8 mouse cellular contexts compared by ENCODE assay signal in genomic region chr5:89883051-89883907, GRCm38 (mm10). TPM values are rescaled to one million over a fixed set of nuclear protein-coding genes. Genes with fewer than 3 reads are reported as not detected.
DNase-seq lines count a peak whose midpoint lies in the region; ATAC-seq and TF ChIP-seq lines count a peak whose summit lies in the region.

TSS of gene Adamts3 (minus strand) at chr5:89883334.

- no peaks in the 10 kb centered on the region for H3K36me3 ChIP-seq in embryonic facial prominence, embryonic 12.5 days
- H3K36me3 ChIP-seq in heart, adult 2 months (ENCODE audit: control insufficient read depth, insufficient read depth, low read length): no peaks in the 10 kb centered on the region
- peaks cover 4% of the 10 kb centered on the region; the same call in 1 of the 2 replicates for H3K36me3 ChIP-seq in limb, embryonic 12.5 days
- no peaks in the 10 kb centered on the region for H3K36me3 ChIP-seq in midbrain, embryonic 11.5 days (ENCODE audit: control insufficient read depth, insufficient read depth, low read length)

- TF ChIP-seq CTCF in heart, adult 2 months (IDR thresholded peaks at IDR 0.05): no peak

- WGBS in embryonic facial prominence, embryonic 12.5 days: 1% methylated on average over 71 of the region's 78 CpGs
- WGBS in heart, adult 2 months: 3% methylated on average over 77 of the region's 78 CpGs
- WGBS in limb, embryonic 12.5 days: under 1% methylated on average over 63 of the region's 78 CpGs
- under 1% methylated on average over 56 of the region's 78 CpGs for WGBS in midbrain, embryonic 11.5 days

- no peaks in the 10 kb centered on the region for H3K27me3 ChIP-seq in embryonic facial prominence, embryonic 12.5 days
- H3K27me3 ChIP-seq in heart, adult 2 months (ENCODE audit: control insufficient read depth, insufficient read depth, low read length): no peaks in the 10 kb centered on the region
- no peaks in the 10 kb centered on the region for H3K27me3 ChIP-seq in limb, embryonic 12.5 days
- H3K27me3 ChIP-seq in midbrain, embryonic 11.5 days (ENCODE audit: control insufficient read depth, insufficient read depth, low read length): peaks cover 2% of the 10 kb centered on the region; the same call in 1 of the 2 replicates

- peak within 1 kb of the TSS; percentile 73 for H3K4me3 ChIP-seq in embryonic facial prominence, embryonic 12.5 days
- H3K4me3 ChIP-seq in heart, adult 2 months: peak within 1 kb of the TSS; percentile 53
- peak within 1 kb of the TSS; percentile 64 for H3K4me3 ChIP-seq in limb, embryonic 12.5 days (replicated peaks)
- H3K4me3 ChIP-seq in midbrain, embryonic 11.5 days (ENCODE audit: low read depth, low read length): peak within 1 kb of the TSS; percentile 71

- intact Hi-C loops in heart, adult 2 months (cut with DNase I): loop anchor here (5.0 kb wide), 1 partner anchor 41 kb away; no protein-coding TSS in a partner anchor

- no peaks in the 10 kb centered on the region for H3K79me2 ChIP-seq in heart, adult 2 months (replicated peaks; ENCODE audit: control insufficient read depth, insufficient read depth, low read length)

- peak within 1 kb of the TSS; percentile 76 for H3K27ac ChIP-seq in embryonic facial prominence, embryonic 12.5 days
- H3K27ac ChIP-seq in heart, adult 2 months: peak within 1 kb of the TSS; percentile 68
- H3K27ac ChIP-seq in limb, embryonic 12.5 days: peak within 1 kb of the TSS; percentile 69
- no peak within 1 kb of the TSS for H3K27ac ChIP-seq in midbrain, embryonic 11.5 days (ENCODE audit: low read depth, low read length)

- peak; percentile 45 for DNase-seq in layer of hippocampus, adult 11-12 months (ENCODE audit: low spot score)
- no peak for DNase-seq in layer of hippocampus, adult 9-10 months (ENCODE audit: low spot score)
- DNase-seq in heart, adult 2 months: peak; percentile 72 to 74
- DNase-seq in kidney, adult 11 months: peak; percentile 35
- DNase-seq in midbrain, embryonic 11.5 days (ENCODE audit: low spot score, missing footprints): peak; percentile 96
- DNase-seq in skeletal muscle tissue, adult 2 months (ENCODE audit: low read depth, low spot score): peak; percentile 9

- TF ChIP-seq POLR2A in heart, adult 2 months (IDR thresholded peaks at IDR 0.05; ENCODE audit: insufficient read depth, low read depth, low read length): no peak

- H3K9me3 ChIP-seq in embryonic facial prominence, embryonic 12.5 days: no peaks in the 10 kb centered on the region
- H3K9me3 ChIP-seq in limb, embryonic 12.5 days: peaks cover 7% of the 10 kb centered on the region; the same call in 1 of the 2 replicates
- H3K9me3 ChIP-seq in midbrain, embryonic 11.5 days (ENCODE audit: control insufficient read depth, low read length): peaks cover 3% of the 10 kb centered on the region; the same call in 1 of the 2 replicates

- H3K9ac ChIP-seq in embryonic facial prominence, embryonic 12.5 days: peak within 1 kb of the TSS; percentile 74
- peak within 1 kb of the TSS; percentile 81 for H3K9ac ChIP-seq in heart, adult 2 months (ENCODE audit: low read depth, low read length)
- H3K9ac ChIP-seq in limb, embryonic 12.5 days (replicated peaks): peak within 1 kb of the TSS; percentile 76
- peak within 1 kb of the TSS; percentile 75 for H3K9ac ChIP-seq in midbrain, embryonic 11.5 days (ENCODE audit: low read length)

- TF ChIP-seq EP300 in heart, adult 2 months (IDR thresholded peaks at IDR 0.05; ENCODE audit: insufficient read depth, low read depth, low read length): no peak

- H3K4me2 ChIP-seq in embryonic facial prominence, embryonic 12.5 days (replicated peaks): peak within 1 kb of the TSS; percentile 100
- H3K4me2 ChIP-seq in limb, embryonic 12.5 days: peak within 1 kb of the TSS; percentile 100
- peak within 1 kb of the TSS; percentile 99 for H3K4me2 ChIP-seq in midbrain, embryonic 11.5 days

- ATAC-seq in embryonic facial prominence, embryonic 12.5 days (ENCODE audit: insufficient number of reproducible peaks, insufficient read depth, low FRiP score, low TSS enrichment): peak; percentile 89
- ATAC-seq in limb, embryonic 12.5 days (ENCODE audit: insufficient number of reproducible peaks, insufficient read depth, low FRiP score, low TSS enrichment, low read depth): peak; percentile 84
- ATAC-seq in midbrain, embryonic 11.5 days (ENCODE audit: low FRiP score): peak; percentile 92

- H3K4me1 ChIP-seq in embryonic facial prominence, embryonic 12.5 days: peaks cover 5% of the 10 kb centered on the region; the same call in 1 of the 2 replicates
- H3K4me1 ChIP-seq in heart, adult 2 months (ENCODE audit: control insufficient read depth, insufficient read depth, low read length): no peaks in the 10 kb centered on the region
- peaks cover 12% of the 10 kb centered on the region for H3K4me1 ChIP-seq in limb, embryonic 12.5 days (replicated peaks)
- peaks cover 12% of the 10 kb centered on the region; the same call in 1 of the 2 replicates for H3K4me1 ChIP-seq in midbrain, embryonic 11.5 days (ENCODE audit: control insufficient read depth, insufficient read depth, low read length)

RNA-seq across cellular contexts. Expression of gene Adamts3, which starts in this region (rescaled TPM):
- polyA plus RNA-seq in embryonic facial prominence, embryonic 12.5 days (2016; fragmentation: Nextera tagmentation; extraction: Ambion mirVana): 6.6 and 6.7 TPM in 2 replicates
- 1 to 10 TPM; 4.3 to 5.3 TPM for total RNA-seq in heart, adult 2 months (2021)
- polyA plus RNA-seq in heart, adult 2 months (2012; rRNA removed): 1.9 and 5.5 TPM in 2 replicates
- 4.5 and 5.5 TPM in 2 replicates for polyA plus RNA-seq in limb, embryonic 12.5 days (2016; fragmentation: Nextera tagmentation; extraction: Ambion mirVana)
- polyA plus RNA-seq in midbrain, embryonic 11.5 days (2014; fragmentation: Nextera tagmentation; extraction: Ambion mirVana): 4.5 and 4.9 TPM in 2 replicates
